Mouse (Mus musculus) heart, adult 11 months (tissue): ENCODE results near the gene Prr5.

Experiments
- DNase-seq: peaks from one replicate; pipeline ENCODE4 v3.0.0; 2022

Gene Prr5

DNA sequence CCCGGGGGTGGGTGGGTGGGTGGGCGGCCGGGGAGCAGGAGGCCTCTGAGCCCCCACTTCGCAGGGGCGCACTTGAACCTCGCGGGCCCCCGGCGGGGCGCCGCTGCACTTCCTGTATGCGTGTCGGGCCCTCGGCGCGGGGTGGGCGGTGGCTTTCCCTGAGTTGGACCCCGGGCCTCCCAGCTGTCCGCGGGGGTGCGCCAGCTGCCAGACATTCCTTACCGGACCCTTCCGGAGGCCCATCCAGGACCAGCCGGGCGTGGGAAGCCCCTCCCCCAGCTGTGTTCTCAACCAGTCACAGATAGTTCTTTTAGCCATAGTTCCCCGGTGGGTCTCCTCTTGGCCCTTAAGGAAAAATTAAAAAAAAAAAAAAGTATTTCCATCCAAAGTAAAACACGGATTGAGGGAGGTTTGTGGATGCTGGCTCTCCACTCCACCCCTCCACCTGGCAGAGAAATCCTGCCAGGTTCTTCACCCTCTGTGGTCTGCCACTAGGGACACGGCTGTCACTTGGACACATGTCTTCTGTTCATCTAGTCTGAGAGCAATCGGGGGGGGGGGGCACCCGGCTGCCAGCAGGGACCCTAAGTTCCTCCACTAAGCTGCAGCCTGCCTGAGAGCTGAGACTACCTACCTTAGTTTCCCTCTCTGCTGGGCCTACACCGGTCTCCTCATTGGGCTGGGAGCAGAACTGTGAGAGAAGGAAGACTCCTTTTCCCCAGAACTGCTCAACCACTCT, 12.2 kb downstream of the Prr5 start:
- peak; percentile 97 for DNase-seq

DNA sequence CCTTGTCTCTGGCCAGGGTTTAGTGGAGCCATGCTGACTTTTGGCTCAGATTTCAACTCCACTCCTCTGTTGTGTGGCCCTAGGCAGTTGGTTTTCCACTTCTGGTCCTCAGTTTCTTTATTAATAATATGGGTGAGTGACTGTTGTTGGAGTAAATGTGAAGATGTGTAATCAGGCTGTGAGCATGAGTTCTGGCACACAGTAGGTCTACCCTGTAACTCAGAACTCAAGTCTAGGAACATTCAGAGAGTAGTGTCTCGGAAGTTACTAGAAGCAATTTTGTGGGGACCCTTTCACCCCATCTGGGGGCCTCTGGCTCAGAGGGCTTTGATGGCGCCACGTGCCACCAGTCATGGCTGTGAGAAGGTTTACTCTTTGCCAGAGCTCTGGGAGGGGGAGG, 12.8 kb downstream of the Prr5 start:
- no peak for DNase-seq

- no peak for DNase-seq
Observed at GRCm38 (mm10) chr15:84682821-84683220, 13.4 kb downstream of the Prr5 start.

DNA sequence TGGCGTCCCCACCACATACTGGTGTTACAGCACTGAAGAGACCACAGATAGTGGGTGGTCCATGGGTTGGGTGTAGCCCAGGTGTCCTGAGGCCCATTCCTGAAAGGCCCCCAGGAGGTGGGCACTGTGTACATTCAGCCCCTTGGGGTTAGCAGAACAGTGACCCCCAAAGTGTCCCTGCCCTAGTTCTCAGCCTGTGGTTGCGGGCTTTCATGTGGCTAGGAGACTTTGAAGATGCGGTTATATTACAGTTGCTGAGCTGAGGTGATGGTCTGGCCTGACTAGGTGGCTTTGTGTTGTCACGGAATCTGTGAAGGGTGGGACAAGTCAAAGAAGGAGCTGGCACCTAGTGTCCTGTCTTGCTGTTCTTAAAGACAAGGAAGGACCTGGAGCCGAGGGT, 15.1 kb downstream of the Prr5 start:
- DNase-seq = no peak

- peak; percentile 98 for DNase-seq
Observed at GRCm38 (mm10) chr15:84685417-84685816, 16.0 kb downstream of the Prr5 start.

DNA sequence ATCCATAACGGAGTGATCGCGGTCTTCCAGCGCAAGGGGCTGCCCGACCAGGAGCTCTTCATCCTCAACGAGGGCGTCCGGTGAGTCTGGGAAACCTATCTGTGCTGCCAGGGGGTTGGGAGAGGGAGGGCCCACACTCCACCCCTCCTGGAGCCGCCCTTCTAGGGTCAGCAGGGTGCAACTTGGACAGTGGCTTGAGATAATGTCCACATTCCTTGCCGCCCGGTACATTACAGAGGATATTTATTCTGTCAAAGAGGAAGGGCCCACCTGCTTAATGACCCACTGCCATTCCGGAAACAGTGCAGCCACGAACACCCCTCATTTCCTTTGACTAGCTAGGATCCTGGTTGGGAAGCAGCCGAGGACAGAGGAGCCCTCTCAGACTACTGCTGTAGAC, 18.5 kb downstream of the Prr5 start:
- peak; percentile 97 for DNase-seq

- DNase-seq = no peak
Observed at GRCm38 (mm10) chr15:84689356-84689755, 19.9 kb downstream of the Prr5 start.

GRCm38 (mm10) chr15:84691513-84691912, 22.1 kb downstream of the Prr5 start:
- no peak for DNase-seq

DNA sequence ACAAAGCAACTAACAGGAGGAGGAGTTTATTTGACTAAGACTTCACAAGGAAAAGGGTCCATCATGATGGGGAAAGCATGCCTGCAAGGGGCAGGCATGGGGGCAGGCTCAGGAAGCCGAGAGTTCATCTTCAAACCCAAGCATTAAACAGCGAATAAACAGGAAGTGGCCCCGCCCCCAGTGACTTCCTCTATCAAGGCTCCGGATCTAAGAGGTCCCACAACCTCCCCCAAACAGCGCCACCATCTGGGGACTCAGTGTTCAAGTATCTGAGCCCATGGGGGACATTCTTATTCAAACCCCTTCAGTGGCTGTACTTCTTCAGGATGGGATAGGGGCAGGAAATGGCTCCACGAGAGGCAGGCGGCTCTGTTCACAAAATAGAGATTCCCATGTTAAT, 23.2 kb downstream of the Prr5 start:
- DNase-seq = no peak

GRCm38 (mm10) chr15:84696021-84696420, 26.6 kb downstream of the Prr5 start:
- peak; percentile 93 for DNase-seq

- DNase-seq = peak; percentile 99
Observed at GRCm38 (mm10) chr15:84697611-84698011, 28.2 kb downstream of the Prr5 start.

DNA sequence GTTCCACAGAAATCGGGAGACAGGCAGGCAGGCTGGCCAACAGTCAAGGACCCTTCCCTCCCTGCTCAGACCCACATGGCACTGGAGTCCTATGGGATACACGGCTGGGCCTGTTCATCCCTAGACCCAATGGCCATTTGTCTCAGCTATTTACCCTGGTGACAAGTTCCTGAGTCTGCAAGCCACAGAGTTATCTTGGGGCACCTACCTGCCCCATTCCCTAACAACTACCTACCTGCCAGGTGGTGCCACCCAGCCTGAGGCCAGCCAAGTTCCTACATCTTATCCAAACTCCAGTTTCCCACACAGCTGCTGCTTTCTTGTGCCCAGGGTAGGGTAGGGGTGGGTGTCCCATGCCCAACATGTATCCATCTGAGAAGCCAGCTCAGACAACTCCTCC, 28.8 kb downstream of the Prr5 start:
- DNase-seq = peak; percentile 93

GRCm38 (mm10) chr15:84700147-84700794, 30.9 kb downstream of the Prr5 start:
- DNase-seq = peak; percentile 94

GRCm38 (mm10) chr15:84701947-84702346, 32.5 kb downstream of the Prr5 start:
- peak; percentile 96 for DNase-seq

DNA sequence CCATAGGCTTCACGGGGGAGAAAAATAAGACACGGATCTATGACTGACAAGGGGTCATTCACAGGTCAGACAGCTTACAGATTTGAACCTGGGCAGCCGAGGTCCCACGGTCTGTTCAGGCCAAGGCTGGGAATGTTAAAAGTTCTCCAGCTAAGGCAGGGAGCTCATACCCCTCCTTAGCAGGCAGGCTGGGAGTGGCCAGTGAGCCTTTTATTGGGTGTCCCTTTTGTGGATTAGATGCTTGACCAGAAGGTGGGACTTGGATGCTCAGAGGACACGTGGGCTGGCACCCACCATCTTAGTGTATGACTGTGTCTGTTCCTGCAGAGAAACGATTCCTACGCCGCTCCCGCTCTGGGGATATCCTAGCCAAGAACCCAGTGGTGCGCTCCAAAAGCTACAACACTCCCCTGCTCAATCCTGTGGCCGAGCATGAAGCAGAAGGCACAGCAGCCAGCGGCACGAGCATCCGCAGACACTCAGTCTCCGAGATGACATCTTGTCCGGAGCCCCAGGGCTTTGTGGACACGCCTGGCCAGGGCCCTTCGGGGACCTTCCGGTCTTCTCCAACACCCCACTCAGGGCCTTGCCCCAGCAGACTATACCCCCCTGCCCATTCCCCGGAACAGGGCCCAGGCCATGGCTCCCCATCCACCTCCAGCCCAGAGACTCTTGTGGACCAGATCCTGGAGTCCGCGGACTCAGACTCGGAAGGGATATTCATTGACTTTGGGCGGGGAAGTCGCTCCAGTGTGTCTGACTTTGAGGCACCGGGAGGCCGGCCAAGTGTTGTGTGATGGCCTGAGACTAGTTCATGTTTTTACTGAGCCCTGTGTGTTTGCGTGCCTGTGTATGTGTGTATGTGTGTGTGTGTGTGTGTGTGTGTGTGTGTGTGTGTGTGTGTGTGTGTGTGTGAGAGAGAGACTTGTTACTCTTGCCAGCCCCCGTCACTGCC, 33.2 kb downstream of the Prr5 start:
- peak; percentile 96 for DNase-seq

DNA sequence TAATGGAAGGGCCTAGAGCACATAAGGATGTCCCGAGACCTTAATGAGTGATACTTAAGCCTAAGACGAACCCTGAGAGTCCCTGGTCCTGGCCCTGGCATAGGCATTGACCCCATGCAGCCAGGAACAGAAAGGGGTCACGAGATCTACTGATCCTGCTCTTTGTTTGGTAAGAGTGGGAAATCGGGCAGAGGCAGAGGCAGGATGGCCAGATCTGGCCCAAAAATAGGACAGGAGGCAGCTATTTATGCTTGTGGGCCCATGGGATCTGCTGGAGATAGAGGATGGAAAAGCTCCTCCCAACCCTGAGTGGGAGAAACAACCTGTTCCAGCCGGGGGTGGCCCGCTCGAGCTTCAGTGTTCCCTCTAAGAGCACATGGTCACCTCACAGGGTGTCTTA, 34.6 kb downstream of the Prr5 start:
- peak; percentile 93 for DNase-seq

GRCm38 (mm10) chr15:84705351-84705901, 36.0 kb downstream of the Prr5 start:
- DNase-seq = no peak

DNA sequence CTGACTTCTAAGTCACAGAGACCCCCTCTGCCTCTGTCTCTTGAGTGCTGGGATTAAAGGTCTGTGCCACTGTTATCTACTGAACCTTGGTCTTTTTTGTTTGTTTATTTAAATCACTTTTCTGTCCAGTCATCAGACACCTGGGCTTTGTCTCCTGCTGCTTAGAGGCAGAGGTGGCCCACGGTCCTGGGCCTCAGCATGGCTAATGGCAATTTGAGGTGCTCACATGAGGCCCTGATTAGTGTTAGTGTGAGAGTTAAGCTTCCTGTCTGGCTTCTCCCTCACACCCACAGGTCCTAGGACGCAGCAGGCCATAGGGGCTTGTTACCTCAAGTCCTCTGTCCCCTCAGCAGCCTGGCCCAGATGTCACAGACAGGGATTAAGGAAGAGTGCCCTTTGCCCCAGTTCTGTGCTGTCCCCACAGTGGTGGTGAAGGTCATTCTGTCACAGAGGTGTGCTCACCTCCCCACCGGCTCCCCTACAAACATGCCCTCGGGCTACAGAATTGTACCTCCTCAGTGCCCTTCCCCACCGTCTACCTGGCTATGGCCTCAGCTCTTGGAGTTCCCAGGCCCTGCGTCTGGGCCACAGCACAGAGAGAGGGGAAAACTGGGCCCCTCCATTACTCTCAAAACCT, 37.7 kb downstream of the Prr5 start:
- no peak for DNase-seq

- DNase-seq = peak; percentile 98
Observed at GRCm38 (mm10) chr15:84712566-84713405, 43.4 kb downstream of the Prr5 start.

GRCm38 (mm10) chr15:84714730-84715129, 45.3 kb downstream of the Prr5 start:
- peak; percentile 100 for DNase-seq

DNA sequence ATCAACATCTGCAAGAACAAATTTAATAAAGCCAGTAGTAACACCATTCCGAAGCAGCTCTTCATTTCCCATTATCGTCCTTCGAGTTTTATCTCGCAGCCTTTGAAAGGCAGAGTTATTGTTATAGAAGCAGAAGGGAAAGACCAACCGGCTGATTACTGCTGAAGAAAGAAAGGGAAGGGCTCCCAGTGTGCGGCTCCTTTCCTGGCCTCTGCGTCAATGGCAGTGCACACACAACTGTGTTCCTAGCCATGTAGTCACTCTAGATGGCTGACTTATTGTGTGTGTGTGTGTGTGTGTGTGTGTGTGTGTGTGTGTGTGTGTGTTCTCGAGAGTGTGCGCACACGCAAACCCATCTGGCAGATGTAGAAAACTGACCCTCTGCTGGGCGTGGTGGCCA, 45.7 kb downstream of the Prr5 start:
- DNase-seq = no peak
